15 mouse cellular contexts compared by ENCODE assay signal in genomic region chr10:41767254-41767653, GRCm38 (mm10). TPM values are rescaled to one million over a fixed set of nuclear protein-coding genes. Genes with fewer than 3 reads are reported as not detected.
"Had no signal": no experiment of that assay in that cellular context is flagged by ENCODE, and none has a peak within 500 bp of the region (broad histone marks: within the 10 kb centered on the region; RNA-seq: fewer than 3 reads in every experiment).

No protein-coding gene starts in this region.

- H3K36me3 ChIP-seq: limb, embryonic 15.5 days; liver, embryonic 12.5 days; midbrain, embryonic 15.5 days; neural tube, embryonic 13.5 days had no signal

- H3K27me3 ChIP-seq: limb, embryonic 15.5 days; liver, embryonic 12.5 days; midbrain, embryonic 15.5 days; neural tube, embryonic 13.5 days had no signal

- H3K4me3 ChIP-seq: limb, embryonic 15.5 days; liver, embryonic 12.5 days; midbrain, embryonic 15.5 days; neural tube, embryonic 13.5 days had no signal

- DNase-seq: kidney, adult 8-10 months; kidney, postnatal 36 days; layer of hippocampus, adult 9-11 months; layer of hippocampus, postnatal 36 days; lung, embryonic 14.5 days; lung, postnatal 10 days; lung, postnatal 4 days; right cerebral cortex, postnatal 14 days; thymus, postnatal 14 days had no signal

- H3K4me2 ChIP-seq: limb, embryonic 15.5 days; liver, embryonic 12.5 days; lung, embryonic 14.5 days; midbrain, embryonic 11.5 days; midbrain, embryonic 15.5 days; neural tube, embryonic 13.5 days had no signal

- H3K9ac ChIP-seq: limb, embryonic 15.5 days; liver, embryonic 12.5 days; lung, embryonic 14.5 days; midbrain, embryonic 15.5 days; neural tube, embryonic 13.5 days had no signal

- H3K27ac ChIP-seq: limb, embryonic 15.5 days; liver, embryonic 12.5 days; midbrain, embryonic 15.5 days; neural tube, embryonic 13.5 days had no signal

- ATAC-seq: liver, embryonic 12.5 days; midbrain, embryonic 15.5 days had no signal

- H3K9me3 ChIP-seq: limb, embryonic 15.5 days; liver, embryonic 12.5 days; midbrain, embryonic 15.5 days; neural tube, embryonic 13.5 days had no signal

- H3K4me1 ChIP-seq: limb, embryonic 15.5 days; liver, embryonic 12.5 days; midbrain, embryonic 15.5 days; neural tube, embryonic 13.5 days had no signal

RNA-seq across cellular contexts. Expression of gene Ccdc162, which starts 50.8 kb away (rescaled TPM):
- total RNA-seq: monocyte, adult 5-6 weeks had no signal
